Mouse (Mus musculus) liver, embryonic 14.5 days (tissue): ENCODE results near the gene Rtn3. TPM values are rescaled to one million over a fixed set of nuclear protein-coding genes. Genes with fewer than 3 reads are reported as not detected.
"Not testable (repeated sequence)": the region's sequence is repeated elsewhere in the genome, so short reads cannot be mapped to it uniquely, and the experiment has no call there.

Source experiments
- ATAC-seq: fragments of 200-750 bp; cut with Nextera tagmentation; 2 replicates; pipeline ENCODE4 v1.8.0; 2017; ENCODE audit warnings: moderate number of reproducible peaks, mild to moderate bottlenecking, moderate library complexity; ENCODE audit not compliant: insufficient read depth
- DNase-seq, 3 experiments: peaks; one replicate each; pipeline ENCODE4 v3.0.0-alpha.2; 2012 to 2013; ENCODE audit warnings: low read depth in 3 of 3, low spot score in 3 of 3
- H3K27ac ChIP-seq: fragments of 300-500 bp; sonication (generic); 2 replicates; pipeline ENCODE4 v1.5.1; 2014; ENCODE audit warnings: moderate library complexity, mild to moderate bottlenecking, control low read depth, inconsistent platforms
- H3K27me3 ChIP-seq: fragments of 300-500 bp; sonication (generic); 2 replicates; pipeline ENCODE4 v1.6.1; 2014; ENCODE audit warnings: mild to moderate bottlenecking, low read length, moderate library complexity; ENCODE audit not compliant: control insufficient read depth, insufficient read depth
- H3K36me3 ChIP-seq: fragments of 300-500 bp; sonication (generic); replicated peaks from 2 replicates; pipeline ENCODE4 v1.6.1; 2014; ENCODE audit warnings: low read depth; ENCODE audit not compliant: control insufficient read depth, insufficient read depth
- H3K4me1 ChIP-seq, 2 experiments: fragments of 200-500 bp in 1 of 2; fragments of 300-500 bp in 1 of 2; sonication (generic) in 1 of 2; replicated peaks; 2 replicates each; pipeline ENCODE4 v1.6.1; 2012 to 2014; ENCODE audit warnings: antibody characterized with exemption in 1 of 2, inconsistent platforms in 1 of 2, low read length in 1 of 2; ENCODE audit not compliant: control insufficient read depth in 2 of 2, insufficient read depth in 2 of 2
- H3K4me2 ChIP-seq: fragments of 300-500 bp; sonication (generic); 2 replicates; pipeline ENCODE4 v1.6.1; 2014; ENCODE audit warnings: low read depth, mild to moderate bottlenecking, control low read depth, moderate library complexity
- H3K4me3 ChIP-seq, 2 experiments: fragments of 200-500 bp in 1 of 2; fragments of 300-500 bp in 1 of 2; sonication (generic) in 1 of 2; 2 replicates each; pipeline ENCODE4 v1.5.1; 2012 to 2014; ENCODE audit warnings: low read depth in 2 of 2, low read length in 2 of 2, mild to moderate bottlenecking in 2 of 2, control low read depth in 1 of 2, inconsistent platforms in 1 of 2, moderate library complexity in 1 of 2; ENCODE audit not compliant: insufficient read depth in 1 of 2
- H3K9ac ChIP-seq: fragments of 300-500 bp; sonication (generic); replicated peaks from 2 replicates; pipeline ENCODE4 v1.6.1; 2014; ENCODE audit warnings: mild to moderate bottlenecking, control low read depth, moderate library complexity
- H3K9me3 ChIP-seq: fragments of 300-500 bp; sonication (generic); 2 replicates; pipeline ENCODE4 v1.6.1; 2016; ENCODE audit warnings: low read length, mixed read lengths; ENCODE audit not compliant: control insufficient read depth
- CTCF ChIP-seq: IDR thresholded peaks from 2 replicates; pipeline ENCODE4 v1.5.1; 2016; ENCODE audit warnings: antibody characterized with exemption, low read depth, control low read depth
- EP300 ChIP-seq: IDR thresholded peaks from 2 replicates; pipeline ENCODE4 v1.6.1; 2016; ENCODE audit warnings: antibody characterized with exemption, low read depth
- WGBS: fragments of 180-500 bp; shearing (Covaris S2); extraction: QIAGEN DNeasy Blood & Tissue Kit; methylation state at CpG from one replicate; pipeline ENCODE4 v1.1.7; 2014; ENCODE audit not compliant: insufficient replicate concordance; 5-methylcytosine and 5-hydroxymethylcytosine counted together
- polyA plus RNA-seq, 2 experiments: library from polyadenylated mRNA; depleted of rRNA in 1 of 2; stranded (reverse) in 1 of 2; unstranded in 1 of 2; fragments of >200 nt; fragmentation: Nextera tagmentation in 1 of 2; extraction: Ambion mirVana in 1 of 2; gene quantifications; 2 replicates each; pipeline versions ENCODE4 v1.2.1 to v1.2.3; 2012 to 2014

Rtn3 gene
- polyA plus RNA-seq, 2 experiments, result 45.1 to 52.5 TPM

GRCm38 (mm10) chr19:7506321-7506720, 23.2 kb upstream of the Rtn3 start:
- Histone ChIP-seq H3K36me3 (peaks cover 8% of the 10 kb centered on the region), H3K27me3 (no peaks in the 10 kb centered on the region), H3K4me2 (no peak overlapping the region), H3K4me1 (peaks cover 0 to under 1% of the 10 kb centered on the region in 2 experiments; a peak in 2 of 4 replicates), H3K27ac (no peak overlapping the region), H3K4me3 (no peak overlapping the region), H3K9ac (no peak overlapping the region), H3K9me3 (no peaks in the 10 kb centered on the region)
- WGBS, result 64% methylated on average over 1 of the region's 1 CpGs
- DNase-seq (no peak), ATAC-seq (no peak)
- TF ChIP-seq CTCF (no peak), EP300 (no peak)

- 74% methylated on average over 2 of the region's 2 CpGs for WGBS
- H3K9ac ChIP-seq, result no peak overlapping the region
Measured at GRCm38 (mm10) chr19:7502432-7502831, 19.4 kb upstream of the Rtn3 start.

GRCm38 (mm10) chr19:7500701-7501100, 17.6 kb upstream of the Rtn3 start:
- Histone ChIP-seq H3K27ac (no peak overlapping the region), H3K9me3 (no peaks in the 10 kb centered on the region), H3K4me1 (peaks cover 1 to 3% of the 10 kb centered on the region in 2 experiments; a peak in 3 of 4 replicates), H3K4me3 (no peak overlapping the region), H3K9ac (no peak overlapping the region), H3K4me2 (no peak overlapping the region), H3K27me3 (no peaks in the 10 kb centered on the region), H3K36me3 (no peaks in the 10 kb centered on the region)
- 77% methylated on average over 1 of the region's 1 CpGs for WGBS
- DNase-seq, result no peak
- no peak for TF ChIP-seq CTCF
- no peak for TF ChIP-seq EP300
- ATAC-seq, result no peak

More at GRCm38 (mm10) chr19:7502432-7502831, 19.4 kb upstream of the Rtn3 start:
- TF ChIP-seq CTCF (no peak), EP300 (no peak)
- H3K27me3 ChIP-seq, result no peaks in the 10 kb centered on the region
- no peaks in the 10 kb centered on the region for H3K9me3 ChIP-seq
- H3K4me1 ChIP-seq, result no peaks in the 10 kb centered on the region
- DNase-seq, result no peak
- no peak overlapping the region for H3K4me3 ChIP-seq
- no peak overlapping the region for H3K4me2 ChIP-seq
- no peak for ATAC-seq
- no peak overlapping the region for H3K27ac ChIP-seq
- no peaks in the 10 kb centered on the region for H3K36me3 ChIP-seq

GRCm38 (mm10) chr19:7498816-7499215, 15.7 kb upstream of the Rtn3 start:
- DNase-seq, result no peak
- H3K27me3 ChIP-seq, result no peaks in the 10 kb centered on the region
- H3K4me1 ChIP-seq, result peaks cover 4 to 5% of the 10 kb centered on the region in 2 experiments; a peak in 3 of 4 replicates
- TF ChIP-seq EP300 (no peak), CTCF (no peak)
- 84% methylated on average over 2 of the region's 2 CpGs for WGBS
- H3K36me3 ChIP-seq, result no peaks in the 10 kb centered on the region
- no peak for ATAC-seq
- no peak overlapping the region for H3K9ac ChIP-seq
- no peak overlapping the region for H3K27ac ChIP-seq
- H3K4me3 ChIP-seq, result no peak overlapping the region
- no peaks in the 10 kb centered on the region for H3K9me3 ChIP-seq
- no peak overlapping the region for H3K4me2 ChIP-seq

GRCm38 (mm10) chr19:7496070-7496469, 13.0 kb upstream of the Rtn3 start:
- H3K4me1 ChIP-seq, result peaks cover 6 to 11% of the 10 kb centered on the region in 2 experiments; a peak in 3 of 4 replicates
- 63% methylated on average over 1 of the region's 1 CpGs for WGBS
- not testable (repeated sequence) for ATAC-seq, DNase-seq, H3K4me3 ChIP-seq, H3K36me3 ChIP-seq, H3K27me3 ChIP-seq, H3K9me3 ChIP-seq
- peak overlapping the region; percentile 93; the same call in 1 of the 2 replicates for H3K9ac ChIP-seq
- H3K4me2 ChIP-seq, result peak overlapping the region; percentile 99
- H3K27ac ChIP-seq, result peak overlapping the region; percentile 88
